Mouse (Mus musculus) CH12.LX (cell line): Measurements from ENCODE around the gene Asl.

Experiments used
- CTCF ChIP-seq, 2 experiments: IDR thresholded peaks in 1 of 2; conservative IDR thresholded peaks in 1 of 2; 2 replicates each; pipeline ENCODE4 v1.5.1; 2011 to 2012; ENCODE audit warnings: low read depth in 2 of 2, low read length in 2 of 2, improper control_type of control experiment in 1 of 2, inconsistent platforms in 1 of 2, mild to moderate bottlenecking in 1 of 2, moderate library complexity in 1 of 2
- ELF1 ChIP-seq: IDR thresholded peaks from 2 replicates; pipeline ENCODE4 v1.6.1; 2014; ENCODE audit warnings: low read depth, mild to moderate bottlenecking, inconsistent platforms, low read length, improper control_type of control experiment
- JUN ChIP-seq: IDR thresholded peaks from 2 replicates; pipeline ENCODE4 v1.6.1; 2011; ENCODE audit warnings: low read depth, mild to moderate bottlenecking, low read length, improper control_type of control experiment, moderate library complexity; ENCODE audit not compliant: insufficient read depth
- MAFK ChIP-seq: IDR thresholded peaks from 2 replicates; pipeline ENCODE4 v1.6.1; 2011; ENCODE audit warnings: low read length, improper control_type of control experiment; ENCODE audit not compliant: insufficient replicate concordance
- MAX ChIP-seq: IDR thresholded peaks from 2 replicates; pipeline ENCODE4 v1.6.1; 2011; ENCODE audit warnings: low read length, improper control_type of control experiment
- MAZ ChIP-seq: IDR thresholded peaks from 2 replicates; pipeline ENCODE4 v1.6.1; 2012; ENCODE audit warnings: low read depth, mild to moderate bottlenecking, inconsistent platforms, low read length, improper control_type of control experiment, moderate library complexity
- POLR2A ChIP-seq: IDR thresholded peaks from 2 replicates; pipeline ENCODE4 v1.6.1; 2011; ENCODE audit warnings: low read depth, mild to moderate bottlenecking, improper control_type of control experiment, low read length
- ZNF384 ChIP-seq: IDR thresholded peaks from 2 replicates; pipeline ENCODE4 v1.6.1; 2012; ENCODE audit warnings: low read depth, low read length, improper control_type of control experiment, inconsistent platforms

DNA sequence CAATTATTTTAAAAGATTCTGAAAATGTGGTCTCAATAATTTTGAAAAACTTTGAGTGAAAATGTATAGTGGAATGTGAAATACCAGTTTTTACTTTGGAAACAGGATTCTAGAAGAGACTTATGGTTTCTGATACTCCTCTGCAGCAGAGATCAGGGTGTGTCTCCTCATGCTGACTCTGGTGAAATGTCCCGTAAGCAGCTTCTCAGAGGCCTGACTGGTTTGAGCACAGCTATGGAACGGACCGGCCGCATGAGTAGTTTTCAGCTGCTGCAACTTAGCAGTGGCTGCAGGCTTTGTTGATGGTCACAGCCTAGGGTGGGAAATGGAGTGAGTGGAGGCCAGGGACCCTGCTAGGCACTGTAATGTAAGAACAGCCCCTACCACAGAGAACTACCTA, 51.3 kb downstream of the Asl start:
- TF ChIP-seq MAX (no peak), ZNF384 (no peak), JUN (no peak), POLR2A (no peak), CTCF (conservative IDR thresholded peaks at IDR 0.05 in 1 of 2, IDR thresholded peaks at IDR 0.05 in 1 of 2; ENCODE audit: low read depth in 2 of 2, low read length in 2 of 2) (no peak), MAFK (no peak), ELF1 (no peak), MAZ (no peak)
